Mouse (Mus musculus) fibroblast of lung, adult 2 months (primary cell): ENCODE results near the gene Cetn4.

ENCODE experiments used
- DNase-seq: peaks from one replicate; pipeline ENCODE4 v3.0.0-alpha.2; 2011; ENCODE audit warnings: low read depth

Cetn4 gene

GRCm38 (mm10) chr3:37312370-37312941 lies at the start of gene Cetn4, which contains the start of gene Bbs12:
Cetn4 (minus strand) TSS chr3:37312708.
Bbs12 (plus strand) TSS chr3:37312554.
- peak; percentile 80 for DNase-seq

GRCm38 (mm10) chr3:37360729-37361128 lies 48.2 kb upstream of the Cetn4 start:
- DNase-seq, result peak; percentile 96

GRCm38 (mm10) chr3:37354737-37355136 lies 42.2 kb upstream of the Cetn4 start:
- no peak for DNase-seq

GRCm38 (mm10) chr3:37353951-37354481 lies 41.5 kb upstream of the Cetn4 start:
- DNase-seq, result peak; percentile 83

GRCm38 (mm10) chr3:37350386-37350785 lies 37.9 kb upstream of the Cetn4 start:
- no peak for DNase-seq

GRCm38 (mm10) chr3:37349166-37349548 lies 36.6 kb upstream of the Cetn4 start:
- DNase-seq, result no peak

GRCm38 (mm10) chr3:37348221-37349165 lies 36.0 kb upstream of the Cetn4 start, which contains the start of gene Fgf2:
Fgf2 (plus strand) TSS chr3:37348346.
- DNase-seq, result peak; percentile 74

- no peak for DNase-seq
These were observed 35.2 kb upstream of the Cetn4 start for GRCm38 (mm10) chr3:37347671-37348070.

GRCm38 (mm10) chr3:37342811-37343210 lies 30.3 kb upstream of the Cetn4 start:
- no peak for DNase-seq

- DNase-seq, result no peak
These were observed 28.6 kb upstream of the Cetn4 start for GRCm38 (mm10) chr3:37341110-37341509.

GRCm38 (mm10) chr3:37334053-37334452 lies 21.5 kb upstream of the Cetn4 start:
- no peak for DNase-seq

GRCm38 (mm10) chr3:37331999-37332449 lies 19.5 kb upstream of the Cetn4 start:
- no peak for DNase-seq

- no peak for DNase-seq
These were observed 17.5 kb upstream of the Cetn4 start for GRCm38 (mm10) chr3:37329963-37330362.

- DNase-seq, result no peak
These were observed 16.0 kb upstream of the Cetn4 start for GRCm38 (mm10) chr3:37328489-37328888.

- DNase-seq, result no peak
These were observed 14.1 kb upstream of the Cetn4 start for GRCm38 (mm10) chr3:37326627-37327026.

GRCm38 (mm10) chr3:37325317-37326112 lies 13.0 kb upstream of the Cetn4 start:
- no peak for DNase-seq

- no peak for DNase-seq
These were observed 11.8 kb upstream of the Cetn4 start for GRCm38 (mm10) chr3:37324310-37324709.

- DNase-seq, result no peak
These were observed 3.7 kb upstream of the Cetn4 start for GRCm38 (mm10) chr3:37316233-37316632.

- no peak for DNase-seq
These were observed 863 bp upstream of the Cetn4 start for GRCm38 (mm10) chr3:37313371-37313770.

- no peak for DNase-seq
These were observed 575 bp downstream of the Cetn4 start for GRCm38 (mm10) chr3:37311897-37312369.

- DNase-seq, result no peak
These were observed 8.9 kb downstream of the Cetn4 start for GRCm38 (mm10) chr3:37303392-37304139.
